8 mouse cellular contexts compared by ENCODE assay signal in genomic region chr11:6261434-6262082, GRCm38 (mm10). TPM values are rescaled to one million over a fixed set of nuclear protein-coding genes. Genes with fewer than 3 reads are reported as not detected.
DNase-seq lines count a peak whose midpoint lies in the region; ATAC-seq and TF ChIP-seq lines count a peak whose summit lies in the region.

No protein-coding gene starts in this region.

- H3K4me1 ChIP-seq in intestine, postnatal 0 days (replicated peaks; ENCODE audit: control insufficient read depth, insufficient read depth, low read length): peaks cover 2% of the 10 kb centered on the region; the same call in 1 of the 2 replicates
- peaks cover 8% of the 10 kb centered on the region for H3K4me1 ChIP-seq in intestine, embryonic 16.5 days (ENCODE audit: control insufficient read depth, insufficient read depth, low read length)
- peaks cover 1% of the 10 kb centered on the region for H3K4me1 ChIP-seq in bone marrow, adult 2 months (ENCODE audit: control insufficient read depth, insufficient read depth, low read length)
- H3K4me1 ChIP-seq in embryonic facial prominence, embryonic 14.5 days (ENCODE audit: control insufficient read depth, insufficient read depth, low read length): peaks cover 2% of the 10 kb centered on the region
- peaks cover 5% of the 10 kb centered on the region for H3K4me1 ChIP-seq in midbrain, embryonic 13.5 days (replicated peaks)

- peak; percentile 98 for TF ChIP-seq CTCF in intestine, postnatal 0 days (IDR thresholded peaks at IDR 0.05; ENCODE audit: low read depth)
- peak; percentile 96 for TF ChIP-seq CTCF in bone marrow, adult 2 months (IDR thresholded peaks at IDR 0.05; ENCODE audit: control insufficient read depth, insufficient read depth, low read length)

- intact Hi-C loops in left cerebral cortex, postnatal 4 days (cut with DNase I): loop anchor here (5.0 to 10.0 kb wide), 2 partner anchors 59 to 277 kb away; partner anchors contain the start of genes A730071L15Rik and Nudcd3

- peaks cover 79% of the 10 kb centered on the region for H3K36me3 ChIP-seq in intestine, postnatal 0 days (ENCODE audit: control insufficient read depth, insufficient read depth)
- H3K36me3 ChIP-seq in intestine, embryonic 16.5 days (ENCODE audit: control insufficient read depth, insufficient read depth, low read length): peaks cover 50% of the 10 kb centered on the region
- H3K36me3 ChIP-seq in embryonic facial prominence, embryonic 14.5 days (ENCODE audit: control insufficient read depth, insufficient read depth, low read length): peaks cover 94% of the 10 kb centered on the region
- H3K36me3 ChIP-seq in midbrain, embryonic 13.5 days: peaks cover 89% of the 10 kb centered on the region

- H3K27me3 ChIP-seq in intestine, postnatal 0 days (replicated peaks; ENCODE audit: control insufficient read depth, insufficient read depth, low read length): no peaks in the 10 kb centered on the region
- no peaks in the 10 kb centered on the region for H3K27me3 ChIP-seq in intestine, embryonic 16.5 days (replicated peaks; ENCODE audit: control insufficient read depth, insufficient read depth, low read length)
- H3K27me3 ChIP-seq in embryonic facial prominence, embryonic 14.5 days (replicated peaks; ENCODE audit: control insufficient read depth, insufficient read depth, low read length): no peaks in the 10 kb centered on the region
- H3K27me3 ChIP-seq in midbrain, embryonic 13.5 days: no peaks in the 10 kb centered on the region

- WGBS in intestine, postnatal 0 days: 75% methylated on average over 10 of the region's 10 CpGs
- WGBS in intestine, embryonic 16.5 days: 78% methylated on average over 10 of the region's 10 CpGs
- 72% methylated on average over 10 of the region's 10 CpGs for WGBS in bone marrow, adult 2 months
- WGBS in embryonic facial prominence, embryonic 14.5 days: 80% methylated on average over 10 of the region's 10 CpGs
- whole genome bisulfite sequencing in midbrain, embryonic 13.5 days: 74% methylated on average over 10 of the region's 10 CpGs

- 0 out of 2 replicates have a peak, but pooled peaks have one; percentile 28 for ATAC-seq in intestine, postnatal 0 days
- ATAC-seq in intestine, embryonic 16.5 days: no peak
- no peak; the same call in 1 of the 2 replicates for ATAC-seq in embryonic facial prominence, embryonic 14.5 days (ENCODE audit: low read depth)
- peak; percentile 71 to 77; a peak in 3 of 4 replicates for ATAC-seq in hematopoietic stem cell, adult 5-6 weeks (replicated peaks in 1 of 2; ENCODE audit: insufficient read depth in 1 of 2, low FRiP score in 2 of 2, low TSS enrichment in 1 of 2, low read depth in 1 of 2, poor library complexity in 2 of 2, severe bottlenecking in 2 of 2)
- peak; percentile 72 for ATAC-seq in midbrain, embryonic 13.5 days

- TF ChIP-seq POLR2A in bone marrow, adult 2 months (IDR thresholded peaks at IDR 0.05; ENCODE audit: borderline replicate concordance, control insufficient read depth, low read depth, low read length): no peak

- peak overlapping the region; percentile 17; the same call in 1 of the 2 replicates for H3K27ac ChIP-seq in intestine, postnatal 0 days (ENCODE audit: low read depth, low read length)
- H3K27ac ChIP-seq in intestine, embryonic 16.5 days (ENCODE audit: low read length): no peak overlapping the region
- H3K27ac ChIP-seq in bone marrow, adult 2 months (ENCODE audit: control insufficient read depth, insufficient read depth, low read depth, low read length, poor library complexity): no peak overlapping the region
- no peak overlapping the region for H3K27ac ChIP-seq in embryonic facial prominence, embryonic 14.5 days (replicated peaks; ENCODE audit: low read depth, low read length)
- H3K27ac ChIP-seq in midbrain, embryonic 13.5 days: no peak overlapping the region

- H3K4me2 ChIP-seq in intestine, postnatal 0 days (replicated peaks; ENCODE audit: low read depth): no peak overlapping the region
- no peak overlapping the region for H3K4me2 ChIP-seq in intestine, embryonic 16.5 days (ENCODE audit: low read depth, low read length)
- H3K4me2 ChIP-seq in embryonic facial prominence, embryonic 14.5 days (ENCODE audit: low read depth, low read length): no peak overlapping the region
- H3K4me2 ChIP-seq in midbrain, embryonic 13.5 days (replicated peaks): no peak overlapping the region

- H3K9ac ChIP-seq in intestine, postnatal 0 days (ENCODE audit: low read depth, low read length): no peak overlapping the region
- no peak overlapping the region for H3K9ac ChIP-seq in intestine, embryonic 16.5 days (ENCODE audit: low read depth, low read length)
- H3K9ac ChIP-seq in embryonic facial prominence, embryonic 14.5 days (ENCODE audit: low read depth, low read length): no peak overlapping the region
- H3K9ac ChIP-seq in midbrain, embryonic 13.5 days (replicated peaks): no peak overlapping the region

- DNase-seq in embryonic facial prominence, embryonic 14.5 days (ENCODE audit: low spot score): peak; percentile 81
- DNase-seq in left cerebral cortex, postnatal 4 days: peak; percentile 77
- peak; percentile 34 to 72 for DNase-seq in spleen, adult 18-20 months

- H3K4me3 ChIP-seq in intestine, postnatal 0 days (ENCODE audit: low read depth, low read length): no peak overlapping the region
- no peak overlapping the region for H3K4me3 ChIP-seq in intestine, embryonic 16.5 days (ENCODE audit: low read length)
- no peak overlapping the region for H3K4me3 ChIP-seq in bone marrow, adult 2 months (replicated peaks; ENCODE audit: control insufficient read depth, low read depth, low read length)
- H3K4me3 ChIP-seq in embryonic facial prominence, embryonic 14.5 days (ENCODE audit: low read depth, low read length): no peak overlapping the region
- no peak overlapping the region for H3K4me3 ChIP-seq in midbrain, embryonic 13.5 days (replicated peaks)

- H3K9me3 ChIP-seq in intestine, postnatal 0 days (ENCODE audit: control insufficient read depth): no peaks in the 10 kb centered on the region
- no peaks in the 10 kb centered on the region for H3K9me3 ChIP-seq in intestine, embryonic 16.5 days (ENCODE audit: control insufficient read depth, low read length)
- no peaks in the 10 kb centered on the region for H3K9me3 ChIP-seq in embryonic facial prominence, embryonic 14.5 days (ENCODE audit: control insufficient read depth, low read length)
- no peaks in the 10 kb centered on the region for H3K9me3 ChIP-seq in midbrain, embryonic 13.5 days

RNA-seq across cellular contexts. Expression of gene Ddx56, which starts 6.0 kb away (rescaled TPM):
- polyA plus RNA-seq in intestine, postnatal 0 days (2015; fragmentation: Nextera tagmentation; extraction: Ambion mirVana): 36.3 and 39.7 TPM in 2 replicates
- 100 and 110 TPM in 2 replicates for polyA plus RNA-seq in intestine, embryonic 16.5 days (2015; fragmentation: Nextera tagmentation; extraction: Ambion mirVana)
- polyA plus RNA-seq in bone marrow, adult 2 months (2011; ENCODE audit: insufficient read depth, insufficient read length, low replicate concordance, missing spikeins): 27.3 and 29.4 TPM in 2 replicates
- 79.6 and 89.9 TPM in 2 replicates for polyA plus RNA-seq in embryonic facial prominence, embryonic 14.5 days (2014; fragmentation: Nextera tagmentation; extraction: Ambion mirVana)
- 38.0 and 54.7 TPM in 2 replicates for total RNA-seq in hematopoietic stem cell, adult 5-6 weeks (2017)
- total RNA-seq in left cerebral cortex, postnatal 4 days (2021): 10 to 100 TPM; 47.9 to 50.8 TPM
- 76.7 and 79.8 TPM in 2 replicates for polyA plus RNA-seq in midbrain, embryonic 13.5 days (2015; fragmentation: Nextera tagmentation; extraction: Ambion mirVana)

RNA-seq across cellular contexts. Expression of gene Tmed4, which starts 13.1 kb away (rescaled TPM):
- polyA plus RNA-seq in intestine, postnatal 0 days (2015; fragmentation: Nextera tagmentation; extraction: Ambion mirVana): 198 and 203 TPM in 2 replicates
- polyA plus RNA-seq in intestine, embryonic 16.5 days (2015; fragmentation: Nextera tagmentation; extraction: Ambion mirVana): 165 and 177 TPM in 2 replicates
- polyA plus RNA-seq in bone marrow, adult 2 months (2011; ENCODE audit: insufficient read depth, insufficient read length, low replicate concordance, missing spikeins): 5.3 and 19.2 TPM in 2 replicates
- polyA plus RNA-seq in embryonic facial prominence, embryonic 14.5 days (2014; fragmentation: Nextera tagmentation; extraction: Ambion mirVana): 109 and 117 TPM in 2 replicates
- total RNA-seq in hematopoietic stem cell, adult 5-6 weeks (2017): 50.3 and 67.4 TPM in 2 replicates
- 10 to 100 TPM; 57.5 to 62.8 TPM for total RNA-seq in left cerebral cortex, postnatal 4 days (2021)
- 156 and 159 TPM in 2 replicates for polyA plus RNA-seq in midbrain, embryonic 13.5 days (2015; fragmentation: Nextera tagmentation; extraction: Ambion mirVana)

RNA-seq across cellular contexts. Expression of gene Ogdh, which starts 29.9 kb away (rescaled TPM):
- 141 and 148 TPM in 2 replicates for polyA plus RNA-seq in intestine, postnatal 0 days (2015; fragmentation: Nextera tagmentation; extraction: Ambion mirVana)
- 171 and 189 TPM in 2 replicates for polyA plus RNA-seq in intestine, embryonic 16.5 days (2015; fragmentation: Nextera tagmentation; extraction: Ambion mirVana)
- polyA plus RNA-seq in bone marrow, adult 2 months (2011; ENCODE audit: insufficient read depth, insufficient read length, low replicate concordance, missing spikeins): 35.0 and 54.8 TPM in 2 replicates
- polyA plus RNA-seq in embryonic facial prominence, embryonic 14.5 days (2014; fragmentation: Nextera tagmentation; extraction: Ambion mirVana): 92.5 and 93.8 TPM in 2 replicates
- 71.7 and 94.2 TPM in 2 replicates for total RNA-seq in hematopoietic stem cell, adult 5-6 weeks (2017)
- total RNA-seq in left cerebral cortex, postnatal 4 days (2021): 100 to 1,000 TPM; 146 to 159 TPM
- 92.5 and 95.5 TPM in 2 replicates for polyA plus RNA-seq in midbrain, embryonic 13.5 days (2015; fragmentation: Nextera tagmentation; extraction: Ambion mirVana)

RNA-seq across cellular contexts. Expression of gene Npc1l1, which starts 31.6 kb away (rescaled TPM):
- polyA plus RNA-seq in intestine, postnatal 0 days (2015; fragmentation: Nextera tagmentation; extraction: Ambion mirVana): 70.7 and 75.4 TPM in 2 replicates
- 26.5 and 43.4 TPM in 2 replicates for polyA plus RNA-seq in intestine, embryonic 16.5 days (2015; fragmentation: Nextera tagmentation; extraction: Ambion mirVana)
- not detected in 2 replicates for polyA plus RNA-seq in bone marrow, adult 2 months (2011; ENCODE audit: insufficient read depth, insufficient read length, low replicate concordance, missing spikeins)
- 0.04 TPM in 1 of 2 replicates, not detected in the other for polyA plus RNA-seq in embryonic facial prominence, embryonic 14.5 days (2014; fragmentation: Nextera tagmentation; extraction: Ambion mirVana)
- total RNA-seq in hematopoietic stem cell, adult 5-6 weeks (2017): not detected in 2 replicates
- under 1 TPM; 0.08 TPM for total RNA-seq in left cerebral cortex, postnatal 4 days (2021)
- 0.05 TPM in 1 of 2 replicates, not detected in the other for polyA plus RNA-seq in midbrain, embryonic 13.5 days (2015; fragmentation: Nextera tagmentation; extraction: Ambion mirVana)

Comparison
In these comparisons a context has a peak if more than half of its experiments do, and no peak if none do; other contexts are left out.
1. ATAC-seq: peak in intestine, postnatal 0 days (single experiment), hematopoietic stem cell, adult 5-6 weeks (2 of 2) and midbrain, embryonic 13.5 days (single experiment); none in intestine, embryonic 16.5 days (single experiment) and embryonic facial prominence, embryonic 14.5 days (single experiment).
2. Peak in every context shown above with its lines, with median percentiles within 50 percentile points of each other: DNase-seq.